Mouse (Mus musculus) testis, adult 2 months (tissue): ENCODE measurements around the gene Clic3.

Experiments used
- CTCF ChIP-seq: fragments of 200-500 bp; IDR thresholded peaks from 2 replicates; pipeline ENCODE4 v1.5.1; 2012; ENCODE audit warnings: low read depth, mild to moderate bottlenecking, inconsistent platforms, low read length, moderate library complexity; ENCODE audit not compliant: control insufficient read depth, insufficient read depth, insufficient replicate concordance
- POLR2A ChIP-seq: fragments of 200-500 bp; IDR thresholded peaks from 2 replicates; pipeline ENCODE4 v1.6.1; 2012; ENCODE audit warnings: low read depth, mild to moderate bottlenecking, inconsistent platforms, low read length, moderate library complexity; ENCODE audit not compliant: control insufficient read depth

DNA sequence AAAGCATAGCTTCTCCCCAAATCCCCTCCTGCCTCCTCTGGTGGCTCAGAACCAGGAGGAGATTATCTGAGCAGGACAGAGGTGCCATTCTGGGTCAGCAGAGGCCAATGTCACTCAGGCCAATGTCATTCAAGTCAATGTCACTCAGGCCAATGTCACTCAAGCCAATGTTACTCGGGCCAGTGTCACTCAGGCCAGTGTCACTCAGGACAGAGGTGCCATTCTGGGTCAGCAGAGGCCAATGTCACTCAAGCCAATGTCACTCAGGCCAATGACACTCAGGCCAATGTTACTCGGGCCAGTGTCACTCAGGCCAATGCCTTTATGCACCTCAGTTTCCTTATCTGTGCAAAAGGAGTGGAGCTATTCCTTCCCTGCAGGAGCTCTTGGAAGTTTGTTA is 15.9 kb downstream of the Clic3 start:
- TF ChIP-seq CTCF = no peak
- no peak for TF ChIP-seq POLR2A
